Mouse (Mus musculus) duodenum, adult 2 months (tissue): ENCODE measurements around the gene B830017H08Rik. TPM values are rescaled to one million over a fixed set of nuclear protein-coding genes. Genes with fewer than 3 reads are reported as not detected.

ENCODE experiments used
- polyA plus RNA-seq: library from polyadenylated mRNA; depleted of rRNA; stranded (reverse); fragments of >200 nt; gene quantifications from 2 replicates; pipeline ENCODE4 v1.2.3, GENCODE M21; 2012; ENCODE audit warnings: low replicate concordance; rRNA removed

B830017H08Rik gene
- 0.05 TPM in 1 of 2 replicates, not detected in the other for polyA plus RNA-seq

DNA sequence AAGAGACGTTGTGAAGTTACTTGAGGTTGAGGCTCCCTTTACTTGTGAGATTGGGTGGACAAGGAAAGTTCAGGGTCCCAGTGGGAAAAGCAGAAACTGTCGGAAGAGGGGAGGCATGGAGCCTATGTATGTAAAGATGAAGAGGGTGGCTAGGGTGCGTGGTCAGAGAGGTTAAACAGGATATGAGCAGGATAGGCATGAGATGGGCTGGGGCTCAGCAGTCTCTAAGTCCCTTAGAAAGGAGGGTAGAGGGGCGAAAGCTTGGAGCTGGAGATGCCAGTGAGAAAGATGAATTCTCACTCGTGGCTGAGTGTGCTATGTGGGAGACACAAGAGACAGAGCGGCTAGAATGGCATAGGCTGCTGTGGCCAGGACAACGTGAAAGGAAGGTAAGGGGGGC lies at the start of gene B830017H08Rik:
Gene B830017H08Rik (plus strand): TSS at position 301 of the 400 bp plus-strand sequence.

DNA sequence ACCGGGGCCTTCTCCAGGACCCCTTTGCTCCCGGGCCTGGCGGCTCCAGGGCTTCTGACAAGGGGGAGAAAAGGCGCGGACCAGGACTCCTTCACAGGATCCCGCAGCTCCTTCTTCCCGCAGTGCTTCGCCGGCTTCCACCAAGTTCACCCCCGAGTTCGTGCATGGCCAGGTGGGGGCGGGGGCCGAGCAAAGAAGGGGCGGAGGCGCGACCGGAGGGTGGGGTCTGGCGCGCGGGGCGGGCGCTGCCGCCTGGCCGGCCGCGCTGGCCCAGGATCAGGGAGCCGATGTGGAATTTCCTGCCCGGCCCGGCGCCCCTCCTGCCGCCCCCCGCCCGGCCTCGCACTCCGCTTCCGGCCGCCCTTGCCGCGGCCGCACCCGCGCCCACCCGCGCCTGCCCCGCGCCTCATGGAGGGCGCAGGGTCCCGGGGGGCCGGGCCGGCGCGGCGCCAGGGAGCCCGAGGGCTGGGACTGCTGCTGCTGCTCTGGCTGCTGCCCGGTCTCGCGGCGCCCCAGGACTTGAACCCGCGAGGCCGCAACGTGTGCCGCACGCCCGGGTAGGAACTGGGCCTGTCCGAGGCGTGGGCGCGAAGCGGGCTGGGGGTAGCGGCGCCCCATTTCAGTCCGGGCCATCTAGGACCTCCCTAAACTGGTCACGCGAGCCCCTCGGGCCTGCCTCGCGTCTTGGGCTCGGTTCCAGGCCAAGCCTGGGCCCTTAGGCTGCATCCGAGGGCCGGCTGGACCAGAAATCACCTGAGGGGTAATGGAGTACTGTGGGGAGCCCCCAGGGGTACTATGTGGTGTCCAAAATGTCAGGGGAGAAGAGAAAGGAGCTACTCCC lies 35.7 kb upstream of the B830017H08Rik start, which contains the start of gene Scarf2:
Gene Scarf2 (plus strand): TSS at position 312 of the 841 bp plus-strand sequence.

DNA sequence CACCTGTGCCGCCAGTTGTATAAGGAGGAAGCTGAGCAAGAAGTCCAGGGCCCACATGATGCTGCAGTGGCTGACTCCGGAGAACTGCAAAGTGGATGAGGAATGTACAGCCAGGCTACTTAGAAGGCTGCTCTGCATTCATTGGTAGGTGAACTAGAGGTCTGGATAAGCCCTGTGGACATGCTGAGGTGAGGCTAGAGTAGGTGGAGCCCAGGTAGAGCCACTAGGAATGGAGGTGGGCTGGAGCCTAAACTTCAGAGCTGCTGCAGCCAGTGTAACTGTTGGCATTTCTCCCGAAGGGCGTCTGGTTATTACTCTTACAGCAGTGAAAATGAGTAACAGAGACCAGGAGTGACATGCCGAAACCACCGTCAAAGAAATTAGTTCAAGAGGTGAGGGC lies 5.1 kb downstream of the B830017H08Rik start, which contains the start of gene Car15:
Gene Car15 (minus strand): TSS at position 314 of the 400 bp plus-strand sequence.

Other genes with a start within 250 kb of the B830017H08Rik start
- 14.7 and 24.5 TPM in 2 replicates for gene Slc7a4, start 249.9 kb upstream of the B830017H08Rik start, polyA plus RNA-seq
- gene Smpd4, start 213.8 kb upstream of the B830017H08Rik start, polyA plus RNA-seq: 17.7 and 54.4 TPM in 2 replicates
- gene Ccdc74a, start 186.7 kb upstream of the B830017H08Rik start, polyA plus RNA-seq: 0.55 and 0.85 TPM in 2 replicates
- gene Med15, start 100.2 kb upstream of the B830017H08Rik start, polyA plus RNA-seq: 85.9 and 111 TPM in 2 replicates
- 24.2 and 34.0 TPM in 2 replicates for gene Klhl22, start 73.5 kb upstream of the B830017H08Rik start, polyA plus RNA-seq
- gene Scarf2, start 35.8 kb upstream of the B830017H08Rik start, polyA plus RNA-seq: 32.0 and 34.5 TPM in 2 replicates
- gene Car15, start 5.2 kb downstream of the B830017H08Rik start, polyA plus RNA-seq: 9.6 and 13.0 TPM in 2 replicates
- gene Gm20518, start 58.5 kb downstream of the B830017H08Rik start, polyA plus RNA-seq: 0.96 and 1.7 TPM in 2 replicates
- gene Tssk1, start 61.1 kb downstream of the B830017H08Rik start, polyA plus RNA-seq: 0.05 TPM in 1 of 2 replicates, not detected in the other
- gene Dgcr2, start 65.4 kb downstream of the B830017H08Rik start, polyA plus RNA-seq: 105 and 128 TPM in 2 replicates
- not detected in 2 replicates for gene Tssk2, start 65.5 kb downstream of the B830017H08Rik start, polyA plus RNA-seq
- 14.2 and 14.3 TPM in 2 replicates for gene Ess2, start 78.2 kb downstream of the B830017H08Rik start, polyA plus RNA-seq
- not detected in 2 replicates for gene Gsc2, start 81.9 kb downstream of the B830017H08Rik start, polyA plus RNA-seq
- 321 and 435 TPM in 2 replicates for gene Slc25a1, start 95.1 kb downstream of the B830017H08Rik start, polyA plus RNA-seq
- not detected in 2 replicates for gene Vpreb2, start 147.3 kb downstream of the B830017H08Rik start, polyA plus RNA-seq
- 67.4 and 199 TPM in 2 replicates for gene Dgcr6, start 219.7 kb downstream of the B830017H08Rik start, polyA plus RNA-seq